In the genomic region with DNA sequence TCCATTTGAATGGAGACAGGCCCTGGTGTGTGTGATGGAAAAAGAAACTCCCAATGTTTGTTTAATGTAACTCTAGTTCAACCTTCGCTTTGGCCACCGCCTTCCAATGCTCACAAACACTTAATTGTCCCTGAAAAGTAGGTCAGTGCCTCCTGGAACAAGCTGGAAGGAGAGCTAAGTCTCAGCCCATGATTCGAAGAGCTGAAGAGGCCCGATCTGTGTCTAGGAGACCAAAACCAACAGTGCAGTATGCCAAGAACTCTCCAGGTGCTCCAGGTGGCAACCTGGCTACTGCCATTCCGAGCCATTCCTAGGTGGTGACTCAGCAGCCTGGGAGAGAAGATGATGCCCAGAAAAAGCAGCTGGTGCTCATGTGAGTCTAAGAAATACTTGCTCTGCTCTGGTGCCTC, we compare ENCODE assay signal across 8 mouse cellular contexts.
DNase-seq lines count a peak whose midpoint lies in the region; ATAC-seq and TF ChIP-seq lines count a peak whose summit lies in the region.
"Had no signal": no experiment of that assay in that cellular context is flagged by ENCODE, and none has a peak within 500 bp of the region (broad histone marks: within the 10 kb centered on the region; RNA-seq: fewer than 3 reads in every experiment).

No protein-coding gene starts in this region.

- H3K4me2 ChIP-seq in neural tube, embryonic 15.5 days, result no peak overlapping the region

- no peaks in the 10 kb centered on the region for H3K9me3 ChIP-seq in neural tube, embryonic 15.5 days (replicated peaks)

- peaks cover 23% of the 10 kb centered on the region for H3K4me1 ChIP-seq in cerebellum, adult 2 months (ENCODE audit: control insufficient read depth, insufficient read depth, low read length)
- peaks cover 24% of the 10 kb centered on the region for H3K4me1 ChIP-seq in kidney, adult 2 months (ENCODE audit: control insufficient read depth, insufficient read depth, low read length)
- peaks cover 22% of the 10 kb centered on the region for H3K4me1 ChIP-seq in neural tube, embryonic 15.5 days
- H3K4me1 ChIP-seq: megakaryocyte, embryonic 14.5 days had no signal

- DNase-seq in left cerebral cortex, postnatal 4 days, result peak; percentile 25
- DNase-seq in left cerebral cortex, postnatal 36 days (ENCODE audit: low spot score in 2 of 2), result no peak
- DNase-seq in cerebellum, adult 2 months, result peak; percentile 86 to 95
- DNase-seq in kidney, adult 2 months, result peak; percentile 64
- DNase-seq in T-cell, adult 2 months (ENCODE audit: low spot score), result no peak
- DNase-seq in right cerebral cortex, postnatal 14 days, result no peak

- no peaks in the 10 kb centered on the region for H3K27me3 ChIP-seq in cerebellum, adult 2 months (ENCODE audit: control insufficient read depth, insufficient read depth, low read length)
- no peaks in the 10 kb centered on the region for H3K27me3 ChIP-seq in kidney, adult 2 months (replicated peaks; ENCODE audit: control insufficient read depth, insufficient read depth, low read length)
- H3K27me3 ChIP-seq in neural tube, embryonic 15.5 days (replicated peaks), result no peaks in the 10 kb centered on the region

- H3K36me3 ChIP-seq in kidney, adult 2 months (ENCODE audit: control insufficient read depth, insufficient read depth, low read length), result no peaks in the 10 kb centered on the region
- no peaks in the 10 kb centered on the region for H3K36me3 ChIP-seq in neural tube, embryonic 15.5 days

- WGBS in cerebellum, adult 2 months, result 5% methylated on average over 5 of the region's 5 CpGs
- 18% methylated on average over 5 of the region's 5 CpGs for WGBS in kidney, adult 2 months
- WGBS in neural tube, embryonic 15.5 days, result 75% methylated on average over 5 of the region's 5 CpGs

- no peak for TF ChIP-seq POLR2A in cerebellum, adult 2 months (IDR thresholded peaks at IDR 0.05; ENCODE audit: borderline replicate concordance, insufficient read depth, low read length)
- TF ChIP-seq POLR2A in kidney, adult 2 months (IDR thresholded peaks at IDR 0.05; ENCODE audit: low read depth, low read length), result no peak

- intact Hi-C loops in left cerebral cortex, postnatal 4 days (cut with DNase I), result no loop called here
- intact Hi-C loops in left cerebral cortex, postnatal 36 days (cut with DNase I), result no loop called here

- H3K27ac ChIP-seq in cerebellum, adult 2 months (ENCODE audit: insufficient read depth, low read length), result peak overlapping the region; percentile 49; the same call in 1 of the 2 replicates
- peak overlapping the region; percentile 77 for H3K27ac ChIP-seq in kidney, adult 2 months (ENCODE audit: insufficient read depth, low read depth, low read length)
- H3K27ac ChIP-seq in neural tube, embryonic 15.5 days (replicated peaks), result peak overlapping the region; percentile 29; the same call in 1 of the 2 replicates

- H3K4me3 ChIP-seq in cerebellum, adult 2 months (replicated peaks; ENCODE audit: insufficient read depth, low read depth, low read length), result no peak overlapping the region
- no peak overlapping the region for H3K4me3 ChIP-seq in kidney, adult 2 months (ENCODE audit: insufficient read depth, low read depth, low read length)
- no peak overlapping the region for H3K4me3 ChIP-seq in neural tube, embryonic 15.5 days (replicated peaks)
- H3K4me3 ChIP-seq: megakaryocyte, embryonic 14.5 days had no signal

- TF ChIP-seq CTCF in cerebellum, adult 2 months (IDR thresholded peaks at IDR 0.05; ENCODE audit: borderline replicate concordance, insufficient read depth, low read depth, low read length), result no peak
- no peak for TF ChIP-seq CTCF in kidney, adult 2 months (conservative IDR thresholded peaks at IDR 0.05; ENCODE audit: insufficient read depth, insufficient read length, low read depth, low read length)

- H3K9ac ChIP-seq in neural tube, embryonic 15.5 days (replicated peaks), result no peak overlapping the region

- 0 out of 2 replicates have a peak, but pooled peaks have one; percentile 3 for ATAC-seq in neural tube, embryonic 15.5 days (ENCODE audit: low FRiP score)

Comparison
In these comparisons a context has a peak if more than half of its experiments do, and no peak if none do; other contexts are left out.
1. DNase-seq: peak in left cerebral cortex, postnatal 4 days (single experiment), cerebellum, adult 2 months (2 of 2) and kidney, adult 2 months (single experiment); none in left cerebral cortex, postnatal 36 days (0 of 2), T-cell, adult 2 months (single experiment) and right cerebral cortex, postnatal 14 days (single experiment).
2. Peak in every context shown above with its lines, with median percentiles within 50 percentile points of each other: H3K27ac ChIP-seq.